Mouse (Mus musculus) forebrain, embryonic 13.5 days (tissue): ENCODE measurements around the gene AV320801. TPM values are rescaled to one million over a fixed set of nuclear protein-coding genes. Genes with fewer than 3 reads are reported as not detected.
"Not testable (repeated sequence)": the region's sequence is repeated elsewhere in the genome, so short reads cannot be mapped to it uniquely, and the experiment has no call there.

ENCODE experiments used
- ATAC-seq: fragments of 200-750 bp; cut with Nextera tagmentation; 2 replicates; pipeline ENCODE4 v1.8.0; 2017
- H3K27ac ChIP-seq: fragments of 300-500 bp; sonication (generic); 2 replicates; pipeline ENCODE4 v1.5.1; 2015; ENCODE audit warnings: inconsistent platforms, mild to moderate bottlenecking, moderate library complexity
- H3K27me3 ChIP-seq: fragments of 300-500 bp; sonication (generic); 2 replicates; pipeline ENCODE4 v1.6.1; 2015; ENCODE audit warnings: mild to moderate bottlenecking, inconsistent platforms
- H3K36me3 ChIP-seq: fragments of 300-500 bp; sonication (generic); 2 replicates; pipeline ENCODE4 v1.6.1; 2015; ENCODE audit warnings: mild to moderate bottlenecking, inconsistent platforms; ENCODE audit not compliant: poor library complexity, severe bottlenecking
- H3K4me1 ChIP-seq: fragments of 300-500 bp; sonication (generic); 2 replicates; pipeline ENCODE4 v1.6.1; 2015; ENCODE audit warnings: inconsistent platforms
- H3K4me2 ChIP-seq: fragments of 300-500 bp; sonication (generic); 2 replicates; pipeline ENCODE4 v1.6.1; 2015; ENCODE audit warnings: inconsistent platforms, mild to moderate bottlenecking, moderate library complexity
- H3K4me3 ChIP-seq: fragments of 300-500 bp; sonication (generic); 2 replicates; pipeline ENCODE4 v1.5.1; 2015; ENCODE audit warnings: mild to moderate bottlenecking, inconsistent platforms
- H3K9ac ChIP-seq: fragments of 300-500 bp; sonication (generic); 2 replicates; pipeline ENCODE4 v1.6.1; 2015; ENCODE audit warnings: mild to moderate bottlenecking, inconsistent platforms
- H3K9me3 ChIP-seq: fragments of 300-500 bp; sonication (generic); replicated peaks from 2 replicates; pipeline ENCODE4 v1.6.1; 2016; ENCODE audit warnings: inconsistent platforms
- WGBS: fragments of 180-500 bp; shearing (Covaris S2); methylation state at CpG from one replicate; pipeline ENCODE4 v1.1.7; 2015; 5-methylcytosine and 5-hydroxymethylcytosine counted together
- polyA plus RNA-seq: library from polyadenylated mRNA; unstranded; fragments of >200 nt; fragmentation: Nextera tagmentation; extraction: Ambion mirVana; gene quantifications from 2 replicates; pipeline ENCODE4 v1.2.1, GENCODE M21; 2015

Gene AV320801
- not detected in 2 replicates for polyA plus RNA-seq

GRCm38 (mm10) chrX:135494288-135494687 lies at the start of gene AV320801:
TSS of gene AV320801 (plus strand) at chrX:135494588.
- H3K4me2 ChIP-seq, H3K9me3 ChIP-seq, H3K9ac ChIP-seq, ATAC-seq, H3K27me3 ChIP-seq, H3K27ac ChIP-seq, H3K4me3 ChIP-seq, H3K36me3 ChIP-seq, H3K4me1 ChIP-seq: not testable (repeated sequence)
- 100% methylated on average over 6 of the region's 14 CpGs for WGBS

- H3K4me2 ChIP-seq, H3K27ac ChIP-seq, H3K27me3 ChIP-seq, ATAC-seq, H3K36me3 ChIP-seq, H3K9me3 ChIP-seq, H3K4me1 ChIP-seq, H3K9ac ChIP-seq, H3K4me3 ChIP-seq: not testable (repeated sequence)
- no CpG with 5 or more reads among the region's 3 CpGs for WGBS
Measured at GRCm38 (mm10) chrX:135464160-135464559, 30.2 kb upstream of the AV320801 start.

- not testable (repeated sequence) for H3K4me3 ChIP-seq, H3K4me2 ChIP-seq, H3K9ac ChIP-seq, H3K27me3 ChIP-seq, H3K4me1 ChIP-seq, H3K36me3 ChIP-seq, H3K9me3 ChIP-seq, ATAC-seq, H3K27ac ChIP-seq
- WGBS, result no CpG with 5 or more reads among the region's 6 CpGs
Measured at GRCm38 (mm10) chrX:135481902-135482301, 12.5 kb upstream of the AV320801 start.

- H3K36me3 ChIP-seq, H3K27me3 ChIP-seq, H3K9ac ChIP-seq, H3K27ac ChIP-seq, ATAC-seq, H3K4me2 ChIP-seq, H3K4me3 ChIP-seq, H3K9me3 ChIP-seq, H3K4me1 ChIP-seq: not testable (repeated sequence)
- WGBS, result no CpG with 5 or more reads among the region's 3 CpGs
Measured at GRCm38 (mm10) chrX:135483183-135483582, 11.2 kb upstream of the AV320801 start.

Other genes starting within 250 kb of the AV320801 start
- not detected in 2 replicates for gene Pramel3, start 192.3 kb upstream of the AV320801 start, polyA plus RNA-seq
- gene Gm5128, start 121.3 kb upstream of the AV320801 start, polyA plus RNA-seq, result not detected in 2 replicates
- gene Gm7903, start 60.8 kb upstream of the AV320801 start, polyA plus RNA-seq, result not detected in 2 replicates
- gene Nxf7, start 104.2 kb downstream of the AV320801 start, polyA plus RNA-seq, result not detected in 2 replicates
- not detected in 2 replicates for gene Prame, start 133.1 kb downstream of the AV320801 start, polyA plus RNA-seq
- not detected in 2 replicates for gene Tcp11x2, start 199.2 kb downstream of the AV320801 start, polyA plus RNA-seq
- gene Tmsb15a, start 230.7 kb downstream of the AV320801 start, polyA plus RNA-seq, result not detected in 2 replicates
- 10.9 and 11.7 TPM in 2 replicates for gene Armcx5, start 248.1 kb downstream of the AV320801 start, polyA plus RNA-seq
- gene Gprasp1, start 248.1 kb downstream of the AV320801 start, polyA plus RNA-seq, result 86.9 and 111 TPM in 2 replicates